Mouse (Mus musculus): ENCODE measurements around the gene Golga2. TPM values are rescaled to one million over a fixed set of nuclear protein-coding genes. Genes with fewer than 3 reads are reported as not detected.

Gene Golga2
- total RNA-seq, 2 experiments from 2014 or later = 70.5 to 75.4 TPM

GRCm38 (mm10) chr2:32342039-32342438 is 54.9 kb downstream of the Golga2 start:
- DNase-seq (ENCODE audit: low spot score in 2 of 2) = no peak

- no peak for DNase-seq (ENCODE audit: low spot score in 2 of 2)
Measured at GRCm38 (mm10) chr2:32342539-32343350, 55.6 kb downstream of the Golga2 start.

DNA sequence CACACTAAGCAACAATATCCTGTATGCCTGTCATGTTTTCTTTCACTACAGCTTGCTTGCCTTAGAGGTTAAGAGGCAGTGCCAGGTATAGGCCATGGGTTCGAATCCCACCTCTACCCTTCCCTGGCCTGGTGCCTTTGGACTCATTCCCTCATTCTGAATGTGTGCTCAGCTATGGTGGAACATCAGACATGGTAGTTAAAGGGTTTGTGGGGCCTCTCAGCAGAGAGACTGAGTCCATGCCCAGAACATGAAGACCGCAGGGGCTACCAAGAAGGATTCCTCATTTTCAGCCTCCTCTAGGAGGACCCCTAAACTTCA is 56.1 kb downstream of the Golga2 start:
- DNase-seq (ENCODE audit: low spot score in 2 of 2) = no peak

DNA sequence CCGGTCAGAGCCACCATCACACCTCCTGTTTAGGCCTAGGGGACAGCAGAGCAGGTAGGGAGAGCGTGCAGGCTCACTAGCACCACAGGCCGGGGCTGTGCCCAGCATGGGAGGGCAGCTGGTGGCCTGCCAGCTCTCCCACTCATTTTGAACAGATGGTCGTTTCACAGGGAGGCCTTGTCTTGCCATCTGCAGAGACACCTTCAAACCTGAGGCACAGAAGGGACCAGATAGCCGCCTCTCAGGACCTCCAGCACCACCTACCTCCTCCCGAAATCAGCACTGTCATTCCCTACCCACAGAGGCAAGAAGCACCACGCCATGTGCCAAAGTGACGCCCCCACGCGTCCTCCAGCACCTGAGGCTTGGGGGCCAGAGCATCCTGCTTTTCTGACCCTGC is 56.9 kb downstream of the Golga2 start:
- no peak for DNase-seq (ENCODE audit: low spot score in 2 of 2)

DNA sequence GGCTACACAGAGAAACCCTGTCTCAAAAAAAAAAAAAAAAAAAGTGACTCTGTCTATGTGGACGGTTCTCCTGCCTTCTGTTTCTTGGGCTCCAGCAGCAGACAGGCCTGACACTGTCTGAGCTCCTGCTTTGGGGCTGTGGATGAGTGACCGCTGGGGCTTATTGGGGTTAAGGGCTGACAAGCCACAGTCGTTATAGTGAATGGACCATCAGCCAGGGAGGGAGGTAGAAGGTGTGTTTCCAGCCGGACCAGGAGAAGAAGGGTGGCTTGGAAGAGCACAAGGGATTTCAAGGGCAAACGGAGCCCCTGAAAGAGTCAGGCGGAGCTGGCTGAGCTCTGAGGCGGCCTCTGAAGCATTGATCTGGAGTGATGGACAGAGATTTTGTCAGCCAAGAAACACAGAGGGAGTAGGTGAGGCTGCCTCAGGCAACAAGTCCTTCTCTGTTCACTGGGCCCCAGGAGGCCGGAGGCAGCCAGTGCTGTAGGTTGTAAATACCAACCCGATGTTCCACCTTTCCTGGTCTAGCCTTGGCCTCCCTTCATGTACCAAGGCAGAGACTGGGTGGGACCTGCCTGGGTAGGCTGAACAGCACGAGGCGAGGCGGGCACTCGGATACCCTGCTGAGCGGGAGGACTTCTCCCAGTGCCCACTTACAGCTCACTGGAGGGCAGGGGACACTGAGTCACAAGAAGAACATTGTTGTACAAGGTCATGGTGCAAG is 57.6 kb downstream of the Golga2 start:
- no peak for DNase-seq (ENCODE audit: low spot score in 2 of 2)

- DNase-seq (ENCODE audit: low spot score in 2 of 2) = no peak
Measured at GRCm38 (mm10) chr2:32347019-32347418, 59.8 kb downstream of the Golga2 start.

- DNase-seq (ENCODE audit: low spot score in 2 of 2) = no peak
Measured at GRCm38 (mm10) chr2:32348311-32348710, 61.1 kb downstream of the Golga2 start.

DNA sequence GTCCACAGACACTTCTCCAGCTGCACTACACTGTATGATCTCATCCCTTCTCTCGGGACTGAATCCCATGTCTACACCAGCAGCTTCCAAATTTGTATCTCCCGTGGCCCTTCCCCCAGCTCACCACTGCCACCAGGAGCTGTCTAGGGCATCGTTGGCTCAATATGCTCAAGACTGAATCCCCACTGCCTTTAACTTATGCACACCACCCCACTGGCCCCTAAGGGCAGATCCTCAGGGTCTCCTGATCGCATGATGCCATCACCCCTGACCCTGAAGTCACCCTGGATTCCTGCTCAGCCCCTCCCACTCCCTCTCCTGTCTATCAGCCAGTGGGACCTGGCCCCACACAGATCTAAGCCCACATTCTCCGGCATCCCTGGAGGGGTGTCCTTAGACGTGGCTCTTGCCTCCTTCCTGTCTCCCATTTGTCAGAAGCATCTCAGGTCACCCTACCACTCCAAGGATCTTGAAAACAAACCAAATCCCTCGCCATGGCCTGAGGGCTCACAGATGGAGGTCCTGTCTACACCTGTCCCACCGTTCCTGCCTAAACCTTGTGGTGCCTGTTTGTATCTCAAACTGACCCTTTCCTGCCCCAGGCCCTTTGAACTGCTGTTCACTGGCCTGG is 62.6 kb downstream of the Golga2 start:
- no peak for DNase-seq (ENCODE audit: low spot score in 2 of 2)

GRCm38 (mm10) chr2:32350471-32351051 is 63.4 kb downstream of the Golga2 start:
- DNase-seq (ENCODE audit: low spot score in 2 of 2) = no peak

GRCm38 (mm10) chr2:32351471-32351961 is 64.3 kb downstream of the Golga2 start:
- no peak for DNase-seq (ENCODE audit: low spot score in 2 of 2)

- peak in 1 of 2 experiments; percentile 31 for DNase-seq (ENCODE audit: low spot score in 2 of 2)
Measured at GRCm38 (mm10) chr2:32352151-32353006, 65.2 kb downstream of the Golga2 start, which contains the start of gene Ciz1. Gene Ciz1 (plus strand): TSS chr2:32352327.

- peak; percentile 92 to 95 for DNase-seq (ENCODE audit: low spot score in 2 of 2)
Measured at GRCm38 (mm10) chr2:32353007-32353542, 65.9 kb downstream of the Golga2 start, which contains the start of gene Dnm1. Gene Dnm1 (minus strand): TSS chr2:32353338.

- no peak for DNase-seq (ENCODE audit: low spot score in 2 of 2)
Measured at GRCm38 (mm10) chr2:32353836-32354235, 66.7 kb downstream of the Golga2 start.

- DNase-seq (ENCODE audit: low spot score in 2 of 2) = no peak
Measured at GRCm38 (mm10) chr2:32354336-32354895, 67.2 kb downstream of the Golga2 start.

GRCm38 (mm10) chr2:32356216-32356615 is 69.0 kb downstream of the Golga2 start:
- DNase-seq (ENCODE audit: low spot score in 2 of 2) = no peak

Small RNA genes within 50 kb of the gene (microRNA-seq; reads per million reads assigned to microRNA genes)
- gene Gm23363 (ENCODE audit: borderline number of aligned reads in 2 of 2) = 0 to 1.2 reads per million in 2 experiments
- gene Mir199b (ENCODE audit: borderline number of aligned reads in 2 of 2) = 13.7 to 18.4 reads per million in 2 experiments

Other genes starting within 250 kb of the Golga2 start
- gene Fam78a, start 202.5 kb upstream of the Golga2 start, total RNA-seq (2021) = 1 to 10 TPM in 1 of 2 experiments, under 1 TPM in 1; 0.99 to 2.1 TPM
- 1 to 10 TPM; 5.4 to 6.6 TPM for gene Plpp7, start 191.9 kb upstream of the Golga2 start, total RNA-seq (2021)
- gene Prrc2b, start 136.3 kb upstream of the Golga2 start, total RNA-seq (2021) = 100 to 1,000 TPM in 1 of 2 experiments, 10 to 100 TPM in 1; 94.4 to 102 TPM
- gene Pomt1, start 50.8 kb upstream of the Golga2 start, total RNA-seq (2021) = 10 to 100 TPM; 33.5 to 38.7 TPM
- 100 to 1,000 TPM; 125 to 144 TPM for gene Uck1, start 27.2 kb upstream of the Golga2 start, total RNA-seq (2021)
- gene Swi5, start 691 bp downstream of the Golga2 start, total RNA-seq (2021) = 100 to 1,000 TPM; 291 to 303 TPM
- gene Ciz1, start 64.9 kb downstream of the Golga2 start, total RNA-seq (2021) = 10 to 100 TPM; 62.6 to 69.6 TPM
- 10 to 100 TPM; 18.6 to 25.6 TPM for gene Dnm1, start 66.0 kb downstream of the Golga2 start, total RNA-seq (2021)
- gene 1110008P14Rik, start 94.6 kb downstream of the Golga2 start, total RNA-seq (2021) = 100 to 1,000 TPM; 158 to 166 TPM
- 1 to 10 TPM; 1.7 to 2.1 TPM for gene Lcn2, start 100.9 kb downstream of the Golga2 start, total RNA-seq (2021)
- 10 to 100 TPM; 56.9 to 66.5 TPM for gene Ptges2, start 108.5 kb downstream of the Golga2 start, total RNA-seq (2021)
- gene Naif1, start 163.1 kb downstream of the Golga2 start, total RNA-seq (2021) = 1 to 10 TPM; 4.1 to 4.5 TPM
- 10 to 100 TPM; 48.8 to 55.3 TPM for gene Slc25a25, start 164.1 kb downstream of the Golga2 start, total RNA-seq (2021)
- 10 to 100 TPM; 27.4 to 41.0 TPM for gene Fam102a, start 247.9 kb downstream of the Golga2 start, total RNA-seq (2021)

All from adrenal gland, adult 18-20 months (tissue).